ENCODE assay signal across 19 mouse cellular contexts in the genomic region with DNA sequence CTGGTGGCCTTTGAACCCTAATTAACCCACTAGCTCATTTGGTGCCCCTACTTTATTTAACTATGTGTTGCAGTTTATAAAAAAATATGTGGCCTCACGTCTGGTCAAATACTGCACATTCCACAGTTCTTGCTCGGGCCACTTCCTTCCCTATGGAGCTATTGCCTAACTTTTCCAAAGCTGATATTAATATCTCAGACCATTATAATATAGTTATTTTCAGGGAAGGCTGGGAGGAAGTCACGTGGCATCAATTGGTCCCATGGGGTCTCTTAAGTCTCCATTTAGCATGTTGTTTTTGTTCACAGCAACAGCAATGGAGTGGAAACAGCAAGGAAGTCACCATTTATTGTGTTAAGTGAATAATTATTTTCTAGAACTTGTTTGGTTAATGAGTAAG.
DNase-seq lines count a peak whose midpoint lies in the region; ATAC-seq and TF ChIP-seq lines count a peak whose summit lies in the region.
"Had no signal": no experiment of that assay in that cellular context is flagged by ENCODE, and none has a peak within 500 bp of the region (broad histone marks: within the 10 kb centered on the region; RNA-seq: fewer than 3 reads in every experiment).

No protein-coding gene starts in this region.

- no peaks in the 10 kb centered on the region for H3K36me3 ChIP-seq in heart, postnatal 0 days (replicated peaks; ENCODE audit: control insufficient read depth, insufficient read depth, low read length)
- no peaks in the 10 kb centered on the region for H3K36me3 ChIP-seq in lung, embryonic 16.5 days (ENCODE audit: control insufficient read depth, insufficient read depth, low read length)
- H3K36me3 ChIP-seq in stomach, postnatal 0 days (ENCODE audit: control insufficient read depth, insufficient read depth, low read length) = no peaks in the 10 kb centered on the region
- H3K36me3 ChIP-seq: G1E; hindbrain, embryonic 15.5 days; intestine, embryonic 15.5 days; limb, embryonic 12.5 days; liver, embryonic 13.5 days; lung, embryonic 15.5 days had no signal

- intact Hi-C loops in heart, postnatal 25 days (cut with DNase I) = loop anchor here (5.0 kb wide), 1 partner anchor 152 kb away; no protein-coding TSS in a partner anchor

- no peak overlapping the region for H3K4me2 ChIP-seq in heart, postnatal 0 days (ENCODE audit: low read depth, low read length)
- H3K4me2 ChIP-seq in lung, embryonic 16.5 days (ENCODE audit: low read depth, low read length) = no peak overlapping the region
- no peak overlapping the region for H3K4me2 ChIP-seq in stomach, postnatal 0 days (replicated peaks; ENCODE audit: low read depth)
- H3K4me2 ChIP-seq: hindbrain, embryonic 15.5 days; intestine, embryonic 15.5 days; limb, embryonic 12.5 days; liver, embryonic 13.5 days; lung, embryonic 15.5 days had no signal

- H3K9ac ChIP-seq in heart, postnatal 0 days (replicated peaks; ENCODE audit: low read depth, low read length) = no peak overlapping the region
- H3K9ac ChIP-seq in lung, embryonic 16.5 days (ENCODE audit: low read length) = no peak overlapping the region
- no peak overlapping the region for H3K9ac ChIP-seq in stomach, postnatal 0 days (ENCODE audit: low read length)
- H3K9ac ChIP-seq: hindbrain, embryonic 15.5 days; intestine, embryonic 15.5 days; limb, embryonic 12.5 days; liver, embryonic 13.5 days; lung, embryonic 15.5 days had no signal

- no peaks in the 10 kb centered on the region for H3K9me3 ChIP-seq in heart, postnatal 0 days (replicated peaks; ENCODE audit: control insufficient read depth, low read length)
- no peaks in the 10 kb centered on the region for H3K9me3 ChIP-seq in lung, embryonic 16.5 days (ENCODE audit: control insufficient read depth, low read length)
- H3K9me3 ChIP-seq in stomach, postnatal 0 days (ENCODE audit: control insufficient read depth, low read length) = no peaks in the 10 kb centered on the region
- H3K9me3 ChIP-seq: hindbrain, embryonic 15.5 days; intestine, embryonic 15.5 days; limb, embryonic 12.5 days; liver, embryonic 13.5 days; lung, embryonic 15.5 days; megakaryocyte, embryonic 14.5 days had no signal

- no peaks in the 10 kb centered on the region for H3K27me3 ChIP-seq in heart, postnatal 0 days (ENCODE audit: control insufficient read depth, insufficient read depth, low read length)
- no peaks in the 10 kb centered on the region for H3K27me3 ChIP-seq in lung, embryonic 16.5 days (ENCODE audit: control insufficient read depth, insufficient read depth, low read depth, low read length)
- H3K27me3 ChIP-seq in stomach, postnatal 0 days (ENCODE audit: control insufficient read depth, insufficient read depth, low read length) = no peaks in the 10 kb centered on the region
- H3K27me3 ChIP-seq: hindbrain, embryonic 15.5 days; intestine, embryonic 15.5 days; liver, embryonic 13.5 days; lung, embryonic 15.5 days had no signal

- DNase-seq in gastrocnemius, adult 18-20 months (ENCODE audit: low spot score) = peak; percentile 53
- DNase-seq in gastrocnemius, postnatal 10 days = no peak
- peak; percentile 43 for DNase-seq in heart, postnatal 0 days (ENCODE audit: low spot score)
- no peak for DNase-seq in heart, postnatal 25 days (ENCODE audit: low spot score)
- no peak for DNase-seq in lung, postnatal 10 days
- no peak for DNase-seq in stomach, postnatal 0 days (ENCODE audit: low spot score)
- no peak for DNase-seq in thymus, postnatal 0 days (ENCODE audit: low spot score)
- DNase-seq: cerebellum, adult 2 months; cerebellum, postnatal 36 days; liver, embryonic 13.5 days; midbrain, embryonic 14.5 days; thymus, postnatal 36 days had no signal

- WGBS in heart, postnatal 0 days = 37% methylated on average over 3 of the region's 3 CpGs
- WGBS in lung, embryonic 16.5 days = 30% methylated on average over 3 of the region's 3 CpGs
- 47% methylated on average over 3 of the region's 3 CpGs for WGBS in stomach, postnatal 0 days

- no peak for TF ChIP-seq EP300 in heart, postnatal 0 days (IDR thresholded peaks at IDR 0.05; ENCODE audit: low read depth)
- no peak for TF ChIP-seq EP300 in stomach, postnatal 0 days (optimal IDR thresholded peaks at IDR 0.05)

- peaks cover 10% of the 10 kb centered on the region for H3K4me1 ChIP-seq in heart, postnatal 0 days (ENCODE audit: control insufficient read depth, insufficient read depth)
- no peaks in the 10 kb centered on the region; the same call in 1 of the 2 replicates for H3K4me1 ChIP-seq in lung, embryonic 16.5 days (replicated peaks; ENCODE audit: control insufficient read depth, insufficient read depth, low read length)
- H3K4me1 ChIP-seq in stomach, postnatal 0 days (replicated peaks; ENCODE audit: control insufficient read depth, insufficient read depth) = no peaks in the 10 kb centered on the region
- H3K4me1 ChIP-seq: intestine, embryonic 15.5 days; liver, embryonic 13.5 days had no signal

- ATAC-seq in heart, postnatal 0 days (ENCODE audit: insufficient read depth, low read depth) = peak; percentile 49
- ATAC-seq in lung, embryonic 16.5 days (ENCODE audit: low read depth) = 0 out of 2 replicates have a peak, but pooled peaks have one; percentile 45
- no peak; the same call in 1 of the 2 replicates for ATAC-seq in stomach, postnatal 0 days (ENCODE audit: low FRiP score, low TSS enrichment)
- ATAC-seq: intestine, embryonic 15.5 days had no signal

- H3K27ac ChIP-seq in heart, postnatal 0 days (ENCODE audit: low read depth) = peak overlapping the region; percentile 20; the same call in 1 of the 2 replicates
- no peak overlapping the region for H3K27ac ChIP-seq in lung, embryonic 16.5 days (ENCODE audit: low read length)
- no peak overlapping the region for H3K27ac ChIP-seq in stomach, postnatal 0 days (replicated peaks)
- H3K27ac ChIP-seq: hindbrain, embryonic 15.5 days; intestine, embryonic 15.5 days; limb, embryonic 12.5 days; liver, embryonic 13.5 days; lung, embryonic 15.5 days had no signal

- H3K4me3 ChIP-seq in heart, postnatal 0 days (ENCODE audit: low read depth, low read length) = no peak overlapping the region
- no peak overlapping the region for H3K4me3 ChIP-seq in lung, embryonic 16.5 days (ENCODE audit: low read length)
- H3K4me3 ChIP-seq in stomach, postnatal 0 days (ENCODE audit: low read depth, low read length) = no peak overlapping the region
- H3K4me3 ChIP-seq: hindbrain, embryonic 15.5 days; intestine, embryonic 15.5 days; limb, embryonic 12.5 days; liver, embryonic 13.5 days; lung, embryonic 15.5 days had no signal

- TF ChIP-seq CTCF in heart, postnatal 0 days (IDR thresholded peaks at IDR 0.05; ENCODE audit: low read depth) = no peak
- TF ChIP-seq CTCF in stomach, postnatal 0 days (IDR thresholded peaks at IDR 0.05; ENCODE audit: low read depth) = no peak

Comparison
In these comparisons a context has a peak if more than half of its experiments do, and no peak if none do; other contexts are left out.
1. DNase-seq: peak in gastrocnemius, adult 18-20 months (single experiment) and heart, postnatal 0 days (single experiment); none in gastrocnemius, postnatal 10 days (single experiment), heart, postnatal 25 days (single experiment), lung, postnatal 10 days (single experiment), stomach, postnatal 0 days (single experiment) and thymus, postnatal 0 days (single experiment).